Mouse (Mus musculus): ENCODE measurements around the gene Hikeshi. TPM values are rescaled to one million over a fixed set of nuclear protein-coding genes. Genes with fewer than 3 reads are reported as not detected.

Gene Hikeshi
- polyA plus RNA-seq (2015; fragmentation: Nextera tagmentation; extraction: Ambion mirVana) = 150 and 158 TPM in 2 replicates

DNA sequence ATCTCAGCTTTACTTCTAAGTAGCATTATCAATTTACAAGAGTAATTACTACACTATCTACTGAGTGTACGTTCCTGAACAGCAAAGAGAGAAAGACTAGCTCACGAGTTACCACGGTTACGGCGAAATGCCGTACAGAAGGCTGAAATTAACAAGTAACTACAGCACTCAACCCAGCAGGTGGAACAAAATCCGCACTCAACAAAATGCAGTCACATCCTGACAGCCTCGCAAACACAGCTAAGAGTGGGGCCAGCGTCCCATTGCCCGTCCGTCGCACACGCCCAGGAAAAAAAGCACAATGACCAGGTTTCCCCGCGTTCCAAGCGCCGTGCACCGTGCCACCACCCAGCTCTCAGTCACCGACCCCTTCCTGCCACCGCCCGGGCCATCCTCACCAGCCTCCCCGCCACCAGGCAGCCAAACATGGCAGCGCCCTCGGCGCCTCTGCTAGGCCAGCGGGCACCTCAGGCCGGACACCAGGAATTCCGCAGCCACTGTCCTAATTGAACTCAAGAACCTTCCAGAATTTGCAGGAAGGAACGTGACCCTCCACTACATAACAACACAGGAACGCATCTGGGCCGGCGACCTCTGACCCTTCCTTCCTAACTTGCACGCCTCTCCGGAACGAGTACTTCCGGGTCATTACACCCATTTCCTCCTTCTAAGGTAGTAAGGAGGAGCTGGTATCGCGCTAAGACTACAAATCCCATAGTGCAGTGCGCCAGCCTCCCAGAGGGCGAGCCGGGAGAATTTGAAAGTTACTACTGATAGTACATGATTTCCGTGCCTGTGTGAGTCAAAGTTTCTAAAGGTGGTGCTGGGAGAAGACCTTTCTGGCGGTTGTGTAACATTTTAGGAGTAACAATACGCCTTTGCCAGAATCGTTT lies at the start of gene Hikeshi:
TSS of gene Hikeshi (minus strand) at position 634 of the 893 bp plus-strand sequence.
- H3K4me2 ChIP-seq (replicated peaks) = peak within 1 kb of the TSS; percentile 54
- under 1% methylated on average over 45 of the region's 45 CpGs for WGBS
- no peaks in the 10 kb centered on the region for H3K9me3 ChIP-seq
- peak within 1 kb of the TSS; percentile 76 for H3K9ac ChIP-seq (replicated peaks)
- no peaks in the 10 kb centered on the region for H3K27me3 ChIP-seq
- no peaks in the 10 kb centered on the region for H3K36me3 ChIP-seq
- ATAC-seq (replicated peaks) = peak; percentile 99
- peak within 1 kb of the TSS; percentile 76 for H3K4me3 ChIP-seq
- peak within 1 kb of the TSS; percentile 83 for H3K27ac ChIP-seq (replicated peaks)
- peaks cover 12% of the 10 kb centered on the region for H3K4me1 ChIP-seq

DNA sequence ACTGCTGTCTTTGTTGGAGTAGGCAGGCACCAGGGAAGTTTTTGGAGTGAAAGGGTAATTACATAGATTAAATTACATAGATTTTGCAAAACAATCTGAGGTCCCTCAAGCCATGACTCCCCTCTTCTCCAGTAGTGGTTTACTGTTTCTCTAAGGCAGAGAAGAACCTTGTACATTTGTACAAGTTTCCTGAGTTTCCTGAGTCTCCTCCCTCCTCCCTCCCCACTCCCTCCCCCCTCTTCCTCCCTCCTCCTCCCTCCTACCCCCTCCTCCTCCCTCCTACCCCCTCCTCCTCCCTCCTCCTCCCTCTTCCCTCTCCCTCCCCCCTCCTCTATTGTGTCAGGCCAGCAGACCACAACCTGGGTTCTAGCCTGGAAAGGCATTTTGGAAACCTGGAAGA lies 43.4 kb upstream of the Hikeshi start:
- Histone ChIP-seq H3K27ac (replicated peaks) (no peak overlapping the region), H3K27me3 (no peaks in the 10 kb centered on the region), H3K9me3 (no peaks in the 10 kb centered on the region), H3K36me3 (no peaks in the 10 kb centered on the region), H3K4me1 (peaks cover 11% of the 10 kb centered on the region), H3K4me2 (replicated peaks) (no peak overlapping the region), H3K9ac (replicated peaks) (no peak overlapping the region), H3K4me3 (no peak overlapping the region)
- no peak for ATAC-seq (replicated peaks)

DNA sequence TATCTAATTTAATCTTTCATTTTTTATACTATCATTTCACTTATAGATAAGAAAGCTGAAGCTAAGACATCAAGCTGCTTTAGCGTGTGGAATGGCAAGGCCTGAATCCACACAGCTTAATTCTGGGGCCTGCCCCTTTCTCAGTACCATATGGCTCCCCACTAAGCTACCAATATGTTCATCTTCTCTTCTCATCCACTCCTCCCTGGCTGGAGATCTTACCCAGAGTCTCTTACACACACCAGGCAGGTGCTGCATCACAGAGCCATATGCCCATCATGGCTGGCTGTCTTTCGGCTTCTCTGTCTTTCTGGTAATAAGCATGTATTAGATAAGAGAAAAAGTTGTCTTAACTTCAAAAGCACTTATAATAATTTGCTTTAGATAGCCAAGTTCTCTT lies 42.4 kb upstream of the Hikeshi start:
- Histone ChIP-seq H3K9me3 (no peaks in the 10 kb centered on the region), H3K4me1 (peaks cover 19% of the 10 kb centered on the region), H3K4me3 (no peak overlapping the region), H3K36me3 (no peaks in the 10 kb centered on the region), H3K4me2 (replicated peaks) (no peak overlapping the region), H3K27ac (replicated peaks) (no peak overlapping the region), H3K27me3 (no peaks in the 10 kb centered on the region), H3K9ac (replicated peaks) (no peak overlapping the region)
- no peak for ATAC-seq (replicated peaks)
- WGBS = 77% methylated on average over 2 of the region's 2 CpGs

DNA sequence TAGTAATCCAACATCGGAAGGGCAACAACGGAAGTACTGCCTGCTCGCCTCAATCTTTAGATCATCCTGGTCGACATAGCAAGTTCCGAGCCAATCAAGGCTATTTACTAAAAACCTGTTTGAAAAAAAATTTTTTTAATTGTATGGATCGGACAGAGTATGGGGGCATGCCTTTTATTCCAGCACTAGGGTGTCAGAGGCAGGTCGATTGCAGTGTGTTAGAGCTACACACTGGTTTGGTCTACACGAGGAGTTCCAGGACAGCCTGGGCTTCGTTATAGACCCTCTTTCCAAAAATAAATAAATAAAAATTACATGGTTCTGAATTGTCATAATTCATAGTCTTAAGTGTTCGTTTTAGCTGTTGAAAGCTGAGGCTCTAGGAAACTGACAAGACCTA lies 40.6 kb upstream of the Hikeshi start:
- 11% methylated on average over 10 of the region's 10 CpGs for WGBS
- Histone ChIP-seq H3K27ac (replicated peaks) (peak overlapping the region; percentile 100), H3K4me2 (replicated peaks) (peak overlapping the region; percentile 71), H3K9me3 (no peaks in the 10 kb centered on the region), H3K27me3 (no peaks in the 10 kb centered on the region), H3K4me1 (peaks cover 24% of the 10 kb centered on the region), H3K36me3 (no peaks in the 10 kb centered on the region), H3K9ac (replicated peaks) (peak overlapping the region; percentile 95), H3K4me3 (peak overlapping the region; percentile 95)
- peak; percentile 41 for ATAC-seq (replicated peaks)

DNA sequence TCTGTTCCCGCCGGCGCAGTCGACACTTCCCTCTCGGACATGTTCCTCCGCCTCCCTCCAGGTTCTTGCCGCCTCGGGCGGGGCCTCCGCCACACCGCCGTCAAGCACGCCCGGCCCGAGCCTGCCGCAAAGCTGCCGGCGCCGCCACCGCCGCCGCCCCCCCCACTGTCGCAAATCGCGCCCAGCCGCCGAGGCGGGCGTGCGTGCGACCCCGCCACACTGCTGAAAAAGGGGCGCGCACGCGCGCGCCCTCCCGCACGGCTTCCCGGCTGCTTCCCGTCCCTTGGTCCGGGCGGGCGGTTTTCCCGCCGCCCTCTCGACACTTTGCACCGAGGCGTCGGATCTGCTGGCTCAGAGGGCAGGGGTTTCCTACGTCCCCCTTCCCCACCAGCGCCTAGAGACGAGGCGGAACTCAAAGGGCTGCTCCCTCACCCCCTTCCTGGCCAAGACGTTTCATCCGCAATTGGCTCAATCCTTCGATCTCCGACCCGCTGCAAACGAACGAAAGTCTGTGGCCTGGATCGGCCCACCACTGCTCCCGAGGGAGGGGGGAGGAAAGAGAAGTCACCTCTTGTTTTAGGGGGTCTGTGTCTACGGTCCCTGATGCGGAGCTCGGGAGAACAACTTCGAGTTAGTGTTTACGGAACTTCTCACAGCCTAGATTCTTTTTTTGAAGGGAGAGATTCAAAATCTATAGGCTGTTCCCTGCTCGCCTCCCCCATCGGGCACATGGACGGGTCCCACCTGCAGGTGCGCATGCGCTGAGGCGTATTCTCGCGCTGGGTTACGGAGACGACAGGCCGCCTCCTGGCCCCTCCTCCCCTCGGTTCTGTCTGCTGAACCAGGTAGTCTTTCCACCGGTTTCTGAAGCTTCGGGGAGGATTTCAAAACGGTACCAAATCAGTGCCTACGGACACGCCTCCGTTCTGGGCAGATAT lies 39.8 kb upstream of the Hikeshi start, which contains the start of gene Eed:
TSS of gene Eed (minus strand) at position 499 of the 938 bp plus-strand sequence.
- Histone ChIP-seq H3K9me3 (no peaks in the 10 kb centered on the region), H3K27me3 (no peaks in the 10 kb centered on the region), H3K9ac (replicated peaks) (peak within 1 kb of the TSS; percentile 95), H3K4me1 (peaks cover 24% of the 10 kb centered on the region), H3K4me3 (peak within 1 kb of the TSS; percentile 95), H3K4me2 (replicated peaks) (peak within 1 kb of the TSS; percentile 71), H3K36me3 (peaks cover 5% of the 10 kb centered on the region; the same call in 1 of the 2 replicates), H3K27ac (replicated peaks) (peak within 1 kb of the TSS; percentile 100)
- WGBS = under 1% methylated on average over 83 of the region's 87 CpGs
- peak; percentile 93 for ATAC-seq (replicated peaks)

DNA sequence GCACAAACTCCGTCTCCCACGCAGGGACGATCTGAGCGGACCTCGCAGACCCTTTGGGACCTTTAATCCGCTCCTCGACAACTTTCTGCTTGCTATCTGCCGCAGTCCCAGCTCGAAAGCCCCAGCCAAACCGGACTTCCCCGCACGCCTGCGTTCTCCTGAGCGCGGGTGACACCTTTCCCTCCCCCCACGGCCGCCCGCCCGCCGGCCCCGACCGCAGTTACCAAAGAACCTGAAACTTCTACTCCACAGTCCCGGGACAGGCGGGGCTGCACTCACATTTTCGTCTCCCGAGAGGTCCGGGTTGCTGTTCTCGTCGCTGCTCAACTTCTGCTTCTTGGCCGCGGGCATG lies 39.1 kb upstream of the Hikeshi start:
- H3K9me3 ChIP-seq = no peaks in the 10 kb centered on the region
- WGBS = under 1% methylated on average over 31 of the region's 31 CpGs
- H3K27me3 ChIP-seq = no peaks in the 10 kb centered on the region
- H3K9ac ChIP-seq (replicated peaks) = peak overlapping the region; percentile 95
- peak overlapping the region; percentile 71 for H3K4me2 ChIP-seq (replicated peaks)
- peak overlapping the region; percentile 95 for H3K4me3 ChIP-seq
- peaks cover 24% of the 10 kb centered on the region for H3K4me1 ChIP-seq
- H3K27ac ChIP-seq (replicated peaks) = peak overlapping the region; percentile 100
- H3K36me3 ChIP-seq = peaks cover 11% of the 10 kb centered on the region; the same call in 1 of the 2 replicates
- ATAC-seq (replicated peaks) = no peak

DNA sequence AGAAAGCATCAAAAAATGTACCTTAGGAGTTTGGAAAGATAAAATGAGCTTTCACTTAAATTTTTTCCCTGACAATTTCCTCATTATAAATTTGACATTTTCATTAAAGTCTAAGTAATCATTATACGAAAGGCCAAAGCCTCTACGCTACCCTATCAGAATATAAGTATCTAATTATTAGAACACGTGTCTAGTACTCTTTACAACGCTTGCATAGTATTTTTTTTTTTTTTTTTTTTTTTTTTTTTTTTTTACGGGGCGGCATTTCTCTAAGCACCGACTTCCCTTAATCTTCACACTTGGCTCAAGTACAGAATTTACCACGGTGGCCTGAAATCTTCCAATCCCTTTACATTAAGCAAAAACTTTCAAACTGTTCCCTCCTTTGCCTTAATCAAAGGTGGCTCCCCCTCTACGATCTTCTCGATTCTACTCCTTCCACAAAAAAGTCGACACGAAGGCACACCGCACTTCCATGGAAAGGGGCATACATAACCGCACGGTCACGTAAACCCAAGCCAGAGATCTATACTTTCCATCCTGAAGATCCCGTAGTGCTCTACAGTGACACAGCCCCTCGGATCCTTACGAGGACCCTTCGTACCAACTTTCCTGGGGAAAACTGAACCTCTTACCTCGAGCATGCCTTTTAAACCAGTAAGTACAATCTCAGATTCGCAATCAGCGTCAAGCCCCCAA lies 38.6 kb upstream of the Hikeshi start:
- peaks cover 24% of the 10 kb centered on the region for H3K4me1 ChIP-seq
- peaks cover 14% of the 10 kb centered on the region for H3K36me3 ChIP-seq
- H3K4me3 ChIP-seq = peak overlapping the region; percentile 95
- peak overlapping the region; percentile 100 for H3K27ac ChIP-seq (replicated peaks)
- peak overlapping the region; percentile 71 for H3K4me2 ChIP-seq (replicated peaks)
- WGBS = 2% methylated on average over 23 of the region's 23 CpGs
- H3K27me3 ChIP-seq = no peaks in the 10 kb centered on the region
- peak overlapping the region; percentile 95 for H3K9ac ChIP-seq (replicated peaks)
- no peaks in the 10 kb centered on the region for H3K9me3 ChIP-seq
- 0 out of 2 replicates have a peak, but pooled peaks have one; percentile 0 for ATAC-seq (replicated peaks)

DNA sequence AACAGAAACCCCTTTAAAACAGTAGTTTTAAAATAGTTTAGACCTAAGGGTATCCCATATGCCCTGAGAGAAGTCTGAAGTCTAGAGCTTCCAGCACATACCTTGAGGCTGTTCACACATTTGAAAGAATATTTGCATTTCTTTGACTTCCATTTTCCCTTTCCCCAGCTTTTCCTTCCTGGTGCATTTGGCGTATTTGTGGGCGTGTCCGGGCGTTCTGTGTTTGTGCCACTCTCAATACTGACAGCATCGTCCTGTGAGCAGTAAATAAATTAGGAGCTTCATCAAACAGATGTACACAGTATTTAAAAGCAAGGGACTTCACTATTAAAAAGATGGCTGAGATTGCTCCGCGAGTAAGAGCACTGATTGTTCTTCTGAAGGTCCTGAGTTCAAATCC lies 35.8 kb upstream of the Hikeshi start:
- Histone ChIP-seq H3K4me3 (no peak overlapping the region), H3K36me3 (peaks cover 34% of the 10 kb centered on the region), H3K27ac (replicated peaks) (no peak overlapping the region), H3K9ac (replicated peaks) (no peak overlapping the region), H3K4me1 (peaks cover 20% of the 10 kb centered on the region), H3K4me2 (replicated peaks) (no peak overlapping the region), H3K9me3 (no peaks in the 10 kb centered on the region), H3K27me3 (no peaks in the 10 kb centered on the region)
- 94% methylated on average over 7 of the region's 7 CpGs for WGBS
- ATAC-seq (replicated peaks) = no peak

DNA sequence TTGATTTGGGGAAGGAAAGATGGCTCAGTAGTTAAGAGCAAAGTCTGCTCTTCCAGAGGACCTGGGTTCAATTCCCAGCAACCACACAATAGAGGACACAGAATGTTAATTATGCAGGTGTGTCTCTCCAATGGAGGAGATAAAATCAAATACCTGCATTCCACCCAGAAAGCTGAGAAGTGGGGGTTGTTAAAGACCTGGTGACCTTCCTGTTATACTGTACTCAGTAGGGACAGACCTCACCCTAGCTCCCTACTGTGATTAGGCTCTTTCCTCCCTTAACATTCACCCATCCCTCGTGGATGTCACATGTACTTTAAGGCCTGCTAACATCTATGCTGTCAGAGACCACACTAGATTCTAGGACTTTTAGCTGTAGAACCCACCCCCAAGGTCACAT lies 34.6 kb upstream of the Hikeshi start:
- no peak for ATAC-seq (replicated peaks)
- Histone ChIP-seq H3K36me3 (peaks cover 40% of the 10 kb centered on the region), H3K4me3 (no peak overlapping the region), H3K27ac (replicated peaks) (no peak overlapping the region), H3K4me2 (replicated peaks) (no peak overlapping the region), H3K27me3 (no peaks in the 10 kb centered on the region), H3K9me3 (no peaks in the 10 kb centered on the region), H3K9ac (replicated peaks) (no peak overlapping the region), H3K4me1 (peaks cover 16% of the 10 kb centered on the region)
- 93% methylated on average over 1 of the region's 1 CpGs for WGBS

DNA sequence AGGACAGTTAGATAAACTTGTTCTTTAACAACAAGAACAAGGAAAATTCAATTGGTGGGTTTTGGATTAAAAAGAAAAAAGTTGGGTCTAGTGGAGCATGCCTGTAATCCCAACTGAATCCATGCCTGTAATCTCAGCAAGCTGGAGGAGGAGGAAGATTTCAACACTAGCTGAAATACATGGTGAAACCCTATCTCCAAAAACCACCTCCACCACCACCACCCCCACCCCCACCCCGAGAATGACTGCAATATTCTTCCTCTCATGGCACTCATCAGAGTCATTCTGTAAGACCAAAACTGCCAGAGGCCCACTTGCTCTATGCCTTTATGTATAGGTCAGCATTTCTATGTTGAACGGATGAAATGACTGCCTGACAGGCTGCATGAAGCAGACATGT lies 26.2 kb upstream of the Hikeshi start:
- Histone ChIP-seq H3K27me3 (no peaks in the 10 kb centered on the region), H3K9me3 (no peaks in the 10 kb centered on the region), H3K27ac (replicated peaks) (no peak overlapping the region), H3K4me1 (no peaks in the 10 kb centered on the region), H3K4me2 (replicated peaks) (no peak overlapping the region), H3K9ac (replicated peaks) (no peak overlapping the region), H3K36me3 (peaks cover 46% of the 10 kb centered on the region), H3K4me3 (no peak overlapping the region)
- 89% methylated on average over 2 of the region's 2 CpGs for WGBS
- ATAC-seq (replicated peaks) = no peak

DNA sequence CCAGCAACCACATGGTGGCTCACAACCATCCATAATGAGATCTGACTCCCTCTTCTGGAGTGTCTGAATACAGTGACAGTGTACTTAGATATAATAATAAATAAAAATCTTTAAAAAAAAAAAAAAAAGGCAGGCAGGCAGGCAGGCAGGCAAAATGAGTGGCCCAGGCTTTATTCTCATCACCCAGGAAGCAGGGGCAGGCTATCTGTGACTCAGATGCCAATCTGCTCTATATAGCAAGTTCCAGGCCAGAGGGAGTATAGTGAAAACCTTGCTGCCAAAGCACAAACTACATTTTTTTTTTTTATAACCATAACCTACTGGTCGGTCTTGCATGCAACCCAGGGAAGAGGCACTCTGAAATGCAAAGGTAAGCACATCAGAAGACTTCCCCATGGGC lies 25.8 kb upstream of the Hikeshi start:
- H3K36me3 ChIP-seq = peaks cover 43% of the 10 kb centered on the region
- H3K4me1 ChIP-seq = no peaks in the 10 kb centered on the region
- no peak overlapping the region for H3K9ac ChIP-seq (replicated peaks)
- H3K9me3 ChIP-seq = no peaks in the 10 kb centered on the region
- 91% methylated on average over 1 of the region's 1 CpGs for WGBS
- no peaks in the 10 kb centered on the region for H3K27me3 ChIP-seq
- no peak for ATAC-seq (replicated peaks)
- H3K4me3 ChIP-seq = no peak overlapping the region
- H3K27ac ChIP-seq (replicated peaks) = no peak overlapping the region
- H3K4me2 ChIP-seq (replicated peaks) = no peak overlapping the region
